Mouse (Mus musculus): ENCODE results near the gene Tax1bp1. TPM values are rescaled to one million over a fixed set of nuclear protein-coding genes. Genes with fewer than 3 reads are reported as not detected.

The Tax1bp1 gene
- total and polyA plus RNA-seq, 2 experiments, result 16.2 to 121 TPM

GRCm38 (mm10) chr6:52692451-52693063, 21.0 kb upstream of the Tax1bp1 start:
- Histone ChIP-seq H3K4me3 (ENCODE audit: insufficient read depth, low read depth, low read length) (no peak overlapping the region), H3K27ac (replicated peaks; ENCODE audit: insufficient read depth, low read depth, low read length) (no peak overlapping the region), H3K4me1 (ENCODE audit: control insufficient read depth, insufficient read depth, low read length) (peaks cover 2% of the 10 kb centered on the region; the same call in 1 of the 2 replicates), H3K9ac (ENCODE audit: low read depth, low read length) (no peak overlapping the region), H3K36me3 (ENCODE audit: control insufficient read depth, insufficient read depth, low read length) (no peaks in the 10 kb centered on the region), H3K79me2 (ENCODE audit: control insufficient read depth, insufficient read depth, low read length) (no peaks in the 10 kb centered on the region), H3K27me3 (ENCODE audit: control insufficient read depth, insufficient read depth, low read length) (no peaks in the 10 kb centered on the region)
- WGBS, result 42% methylated on average over 6 of the region's 6 CpGs
- peak; percentile 75 for DNase-seq (ENCODE audit: extremely low read depth, low read depth, low spot score)
- no peak for TF ChIP-seq POLR2A (IDR thresholded peaks at IDR 0.05; ENCODE audit: extremely low read depth, insufficient read depth, low read length)
- no peak for TF ChIP-seq CTCF (IDR thresholded peaks at IDR 0.05; ENCODE audit: low read depth, low read length)

- Histone ChIP-seq H3K36me3 (ENCODE audit: control insufficient read depth, insufficient read depth, low read length) (no peaks in the 10 kb centered on the region), H3K27ac (replicated peaks; ENCODE audit: insufficient read depth, low read depth, low read length) (0 out of 2 replicates have a peak overlapping the region, but pooled peaks have one; percentile 2), H3K27me3 (ENCODE audit: control insufficient read depth, insufficient read depth, low read length) (no peaks in the 10 kb centered on the region), H3K4me3 (ENCODE audit: insufficient read depth, low read depth, low read length) (no peak overlapping the region), H3K79me2 (ENCODE audit: control insufficient read depth, insufficient read depth, low read length) (no peaks in the 10 kb centered on the region), H3K4me1 (ENCODE audit: control insufficient read depth, insufficient read depth, low read length) (no peaks in the 10 kb centered on the region; the same call in none of the 2 replicates), H3K9ac (ENCODE audit: low read depth, low read length) (no peak overlapping the region)
- no peak for DNase-seq (ENCODE audit: extremely low read depth, low read depth, low spot score)
- 49% methylated on average over 4 of the region's 4 CpGs for WGBS
- TF ChIP-seq POLR2A (IDR thresholded peaks at IDR 0.05; ENCODE audit: extremely low read depth, insufficient read depth, low read length) (no peak), CTCF (IDR thresholded peaks at IDR 0.05; ENCODE audit: low read depth, low read length) (no peak)
Measured at GRCm38 (mm10) chr6:52697964-52698535, 15.5 kb upstream of the Tax1bp1 start.

GRCm38 (mm10) chr6:52699050-52699449, 14.5 kb upstream of the Tax1bp1 start:
- TF ChIP-seq CTCF (IDR thresholded peaks at IDR 0.05; ENCODE audit: low read depth, low read length) (no peak), POLR2A (IDR thresholded peaks at IDR 0.05; ENCODE audit: extremely low read depth, insufficient read depth, low read length) (no peak)
- Histone ChIP-seq H3K36me3 (ENCODE audit: control insufficient read depth, insufficient read depth, low read length) (no peaks in the 10 kb centered on the region), H3K4me1 (ENCODE audit: control insufficient read depth, insufficient read depth, low read length) (no peaks in the 10 kb centered on the region; the same call in none of the 2 replicates), H3K27ac (replicated peaks; ENCODE audit: insufficient read depth, low read depth, low read length) (no peak overlapping the region), H3K79me2 (ENCODE audit: control insufficient read depth, insufficient read depth, low read length) (no peaks in the 10 kb centered on the region), H3K9ac (ENCODE audit: low read depth, low read length) (no peak overlapping the region), H3K27me3 (ENCODE audit: control insufficient read depth, insufficient read depth, low read length) (no peaks in the 10 kb centered on the region), H3K4me3 (ENCODE audit: insufficient read depth, low read depth, low read length) (no peak overlapping the region)
- DNase-seq (ENCODE audit: extremely low read depth, low read depth, low spot score), result no peak
- 95% methylated on average over 1 of the region's 1 CpGs for WGBS

- Histone ChIP-seq H3K4me1 (ENCODE audit: control insufficient read depth, insufficient read depth, low read length) (peaks cover 1% of the 10 kb centered on the region), H3K27me3 (ENCODE audit: control insufficient read depth, insufficient read depth, low read length) (no peaks in the 10 kb centered on the region), H3K79me2 (ENCODE audit: control insufficient read depth, insufficient read depth, low read length) (no peaks in the 10 kb centered on the region), H3K9ac (ENCODE audit: low read depth, low read length) (no peak overlapping the region), H3K27ac (replicated peaks; ENCODE audit: insufficient read depth, low read depth, low read length) (no peak overlapping the region), H3K4me3 (ENCODE audit: insufficient read depth, low read depth, low read length) (no peak overlapping the region), H3K36me3 (ENCODE audit: control insufficient read depth, insufficient read depth, low read length) (no peaks in the 10 kb centered on the region)
- TF ChIP-seq CTCF (IDR thresholded peaks at IDR 0.05; ENCODE audit: low read depth, low read length) (no peak), POLR2A (IDR thresholded peaks at IDR 0.05; ENCODE audit: extremely low read depth, insufficient read depth, low read length) (no peak)
- DNase-seq (ENCODE audit: extremely low read depth, low read depth, low spot score), result peak; percentile 48
- WGBS, result 30% methylated on average over 4 of the region's 4 CpGs
Measured at GRCm38 (mm10) chr6:52699899-52700298, 13.6 kb upstream of the Tax1bp1 start.

GRCm38 (mm10) chr6:52703263-52703662, 10.3 kb upstream of the Tax1bp1 start:
- no peak for DNase-seq (ENCODE audit: extremely low read depth, low read depth, low spot score)
- H3K4me1 ChIP-seq (ENCODE audit: control insufficient read depth, insufficient read depth, low read length), result peaks cover 8% of the 10 kb centered on the region
- no peak overlapping the region for H3K4me3 ChIP-seq (ENCODE audit: insufficient read depth, low read depth, low read length)
- 86% methylated on average over 2 of the region's 2 CpGs for WGBS
- H3K36me3 ChIP-seq (ENCODE audit: control insufficient read depth, insufficient read depth, low read length), result no peaks in the 10 kb centered on the region
- H3K27ac ChIP-seq (replicated peaks; ENCODE audit: insufficient read depth, low read depth, low read length), result no peak overlapping the region
- no peaks in the 10 kb centered on the region for H3K27me3 ChIP-seq (ENCODE audit: control insufficient read depth, insufficient read depth, low read length)
- TF ChIP-seq POLR2A (IDR thresholded peaks at IDR 0.05; ENCODE audit: extremely low read depth, insufficient read depth, low read length), result no peak
- TF ChIP-seq CTCF (IDR thresholded peaks at IDR 0.05; ENCODE audit: low read depth, low read length), result no peak
- no peak overlapping the region for H3K9ac ChIP-seq (ENCODE audit: low read depth, low read length)
- no peaks in the 10 kb centered on the region for H3K79me2 ChIP-seq (ENCODE audit: control insufficient read depth, insufficient read depth, low read length)

- H3K79me2 ChIP-seq (ENCODE audit: control insufficient read depth, insufficient read depth, low read length), result no peaks in the 10 kb centered on the region
- H3K4me1 ChIP-seq (ENCODE audit: control insufficient read depth, insufficient read depth, low read length), result peaks cover 8% of the 10 kb centered on the region
- TF ChIP-seq POLR2A (IDR thresholded peaks at IDR 0.05; ENCODE audit: extremely low read depth, insufficient read depth, low read length) (no peak), CTCF (IDR thresholded peaks at IDR 0.05; ENCODE audit: low read depth, low read length) (no peak)
- H3K27me3 ChIP-seq (ENCODE audit: control insufficient read depth, insufficient read depth, low read length), result no peaks in the 10 kb centered on the region
- H3K27ac ChIP-seq (replicated peaks; ENCODE audit: insufficient read depth, low read depth, low read length), result 0 out of 2 replicates have a peak overlapping the region, but pooled peaks have one; percentile 44
- H3K9ac ChIP-seq (ENCODE audit: low read depth, low read length), result no peak overlapping the region
- DNase-seq (ENCODE audit: extremely low read depth, low read depth, low spot score), result peak; percentile 76
- H3K36me3 ChIP-seq (ENCODE audit: control insufficient read depth, insufficient read depth, low read length), result no peaks in the 10 kb centered on the region
- no peak overlapping the region for H3K4me3 ChIP-seq (ENCODE audit: insufficient read depth, low read depth, low read length)
Measured at GRCm38 (mm10) chr6:52705280-52705679, 8.2 kb upstream of the Tax1bp1 start.

Measured in liver, adult 2 months (tissue).